Mouse (Mus musculus) erythroblast, embryonic 14.5 days (primary cell): ENCODE data around the gene Tmem204.

Source experiments
- GATA1 ChIP-seq: IDR thresholded peaks from 2 replicates; pipeline ENCODE4 v1.6.1; 2012; ENCODE audit warnings: low read length, inconsistent platforms, mixed read lengths
- TAL1 ChIP-seq: IDR thresholded peaks from 3 replicates; pipeline ENCODE4 v1.6.1; 2012; ENCODE audit warnings: low read length, inconsistent platforms, mixed read lengths

DNA sequence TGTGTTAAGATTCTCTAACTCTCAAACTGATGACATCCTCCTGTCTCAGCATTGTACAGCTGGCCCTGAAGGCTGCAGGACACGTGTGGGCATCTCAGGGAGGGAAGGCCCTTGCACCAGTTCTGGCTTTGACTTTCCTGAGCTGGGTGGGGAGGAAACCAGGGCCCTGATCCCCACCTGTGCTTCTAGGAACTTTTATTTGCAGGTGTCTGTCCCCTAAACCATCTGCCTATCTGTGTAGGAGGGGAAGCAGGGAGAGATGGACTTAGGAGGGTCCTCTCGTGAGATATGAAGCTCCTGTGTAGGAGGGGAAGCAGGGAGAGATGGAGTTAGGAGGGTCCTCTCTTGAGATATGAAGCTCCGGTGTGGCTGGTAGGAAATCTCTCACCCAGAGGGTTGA lies 504 bp downstream of the Tmem204 start:
- TF ChIP-seq GATA1, result no peak
- TF ChIP-seq TAL1, result no peak
